Mouse (Mus musculus) heart, embryonic 13.5 days (tissue): Measurements from ENCODE around the gene Coro7. TPM values are rescaled to one million over a fixed set of nuclear protein-coding genes. Genes with fewer than 3 reads are reported as not detected.

ENCODE experiments used
- ATAC-seq: fragments of 200-750 bp; cut with Nextera tagmentation; 2 replicates; pipeline ENCODE4 v1.8.0; 2017; ENCODE audit warnings: moderate TSS enrichment; ENCODE audit not compliant: insufficient number of reproducible peaks, low FRiP score, low TSS enrichment; ENCODE audit errors: extremely low read depth
- H3K27ac ChIP-seq: fragments of 300-500 bp; sonication (generic); replicated peaks from 2 replicates; pipeline ENCODE4 v1.5.1; 2015; ENCODE audit warnings: moderate library complexity, mild to moderate bottlenecking, inconsistent platforms
- H3K27me3 ChIP-seq: fragments of 300-500 bp; sonication (generic); replicated peaks from 2 replicates; pipeline ENCODE4 v1.6.1; 2015; ENCODE audit warnings: mild to moderate bottlenecking, inconsistent platforms
- H3K36me3 ChIP-seq: fragments of 300-500 bp; sonication (generic); 2 replicates; pipeline ENCODE4 v1.6.1; 2015; ENCODE audit warnings: mild to moderate bottlenecking, inconsistent platforms
- H3K4me1 ChIP-seq: fragments of 300-500 bp; sonication (generic); 2 replicates; pipeline ENCODE4 v1.6.1; 2015; ENCODE audit warnings: inconsistent platforms
- H3K4me2 ChIP-seq: fragments of 300-500 bp; sonication (generic); 2 replicates; pipeline ENCODE4 v1.6.1; 2015; ENCODE audit warnings: inconsistent platforms, mild to moderate bottlenecking, moderate library complexity
- H3K4me3 ChIP-seq: fragments of 300-500 bp; sonication (generic); 2 replicates; pipeline ENCODE4 v1.5.1; 2015; ENCODE audit warnings: moderate library complexity, mild to moderate bottlenecking, inconsistent platforms
- H3K9ac ChIP-seq: fragments of 300-500 bp; sonication (generic); 2 replicates; pipeline ENCODE4 v1.6.1; 2015; ENCODE audit warnings: inconsistent platforms, mild to moderate bottlenecking, moderate library complexity
- H3K9me3 ChIP-seq: fragments of 300-500 bp; sonication (generic); 2 replicates; pipeline ENCODE4 v1.6.1; 2016; ENCODE audit warnings: inconsistent platforms
- WGBS: fragments of 180-500 bp; shearing (Covaris S2); methylation state at CpG from one replicate; pipeline ENCODE4 v1.1.7; 2015; ENCODE audit warnings: mixed read lengths; 5-methylcytosine and 5-hydroxymethylcytosine counted together
- polyA plus RNA-seq: library from polyadenylated mRNA; unstranded; fragments of >200 nt; fragmentation: Nextera tagmentation; extraction: Ambion mirVana; gene quantifications from 2 replicates; pipeline ENCODE4 v1.2.1, GENCODE M21; 2015

Gene Coro7
- polyA plus RNA-seq, result 15.2 and 16.9 TPM in 2 replicates

DNA sequence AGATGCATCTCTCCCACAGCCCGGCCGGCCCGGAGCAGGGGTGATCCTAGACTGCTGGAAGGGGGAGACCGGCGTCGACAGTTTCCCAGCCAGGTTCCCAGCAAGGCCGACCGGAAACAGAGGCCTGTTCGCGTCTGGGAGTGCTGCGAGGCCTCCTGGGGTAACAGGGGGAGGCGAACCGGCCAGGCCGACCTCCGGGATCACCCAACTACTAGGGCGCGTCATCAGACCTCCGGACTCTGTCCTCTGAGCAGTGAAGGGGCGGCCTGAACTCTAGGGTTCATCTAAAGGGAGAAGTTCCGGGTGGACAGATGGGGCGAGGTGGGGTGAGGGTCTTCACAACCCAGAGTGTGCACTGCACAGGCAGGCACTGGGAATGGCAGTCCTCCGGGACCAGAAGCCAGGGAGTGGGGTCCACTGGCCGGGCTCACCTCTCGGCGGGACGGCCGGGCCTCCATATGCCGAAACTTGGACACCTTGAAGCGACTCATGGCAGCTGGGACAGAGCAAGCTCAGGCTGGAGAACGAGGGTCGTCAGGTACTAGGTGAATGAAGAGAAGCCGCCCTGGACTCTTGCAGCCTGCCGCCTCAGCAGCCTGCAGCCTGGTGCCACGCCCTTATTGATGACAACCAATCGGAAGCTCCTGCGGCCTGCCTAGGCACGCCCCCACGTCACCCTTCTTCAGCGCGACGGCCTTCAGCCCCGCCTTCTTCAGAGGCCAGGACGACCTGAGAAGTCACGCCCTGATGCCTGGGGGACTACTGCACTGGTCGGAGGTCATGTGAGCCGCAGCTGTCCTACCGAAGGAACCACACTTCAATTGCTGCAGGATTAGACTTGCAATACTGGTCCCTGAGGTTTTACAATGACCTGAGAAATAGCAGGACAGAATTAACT, at the start of gene Coro7:
Gene Coro7 (minus strand): TSS at position 657 of the 898 bp plus-strand sequence.
- Histone ChIP-seq H3K4me3 (peak within 1 kb of the TSS; percentile 73), H3K9ac (peak within 1 kb of the TSS; percentile 79), H3K4me2 (peak within 1 kb of the TSS; percentile 93), H3K27ac (peak within 1 kb of the TSS; percentile 61), H3K4me1 (peaks cover 24% of the 10 kb centered on the region), H3K9me3 (no peaks in the 10 kb centered on the region), H3K36me3 (peaks cover 18% of the 10 kb centered on the region), H3K27me3 (no peaks in the 10 kb centered on the region)
- under 1% methylated on average over 47 of the region's 47 CpGs for WGBS
- peak; percentile 92 for ATAC-seq

DNA sequence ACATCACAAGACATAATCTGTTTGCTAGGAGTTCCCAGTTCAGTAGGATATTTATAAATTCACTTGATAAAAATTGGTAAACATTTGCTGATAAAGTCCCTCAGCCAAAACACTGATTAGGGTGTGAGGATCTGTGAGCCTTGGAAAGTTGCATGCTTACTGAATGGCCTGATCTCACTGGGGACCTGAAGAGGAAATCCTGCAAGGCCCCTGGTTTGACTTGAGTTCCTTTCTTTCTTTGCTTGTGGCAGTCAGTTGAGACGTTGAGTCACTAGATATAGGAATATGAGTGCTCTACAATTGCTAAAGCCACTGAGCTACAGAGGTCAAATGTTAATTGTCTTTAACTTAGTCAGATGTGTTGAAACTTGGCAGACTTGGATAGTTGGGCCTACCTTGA, 48.4 kb upstream of the Coro7 start:
- peaks cover 35% of the 10 kb centered on the region for H3K4me1 ChIP-seq
- H3K9me3 ChIP-seq, result no peaks in the 10 kb centered on the region
- no peak for ATAC-seq
- peak overlapping the region; percentile 40; the same call in 1 of the 2 replicates for H3K9ac ChIP-seq
- peak overlapping the region; percentile 50 for H3K27ac ChIP-seq
- no peaks in the 10 kb centered on the region for H3K27me3 ChIP-seq
- 48% methylated on average over 1 of the region's 1 CpGs for WGBS
- H3K4me2 ChIP-seq, result peak overlapping the region; percentile 92
- peak overlapping the region; percentile 92; the same call in 1 of the 2 replicates for H3K4me3 ChIP-seq
- 0 out of 2 replicates have a peak, but pooled peaks cover 4% of the 10 kb centered on the region for H3K36me3 ChIP-seq

- Histone ChIP-seq H3K4me3 (peak overlapping the region; percentile 92), H3K27ac (peak overlapping the region; percentile 50; the same call in 1 of the 2 replicates), H3K27me3 (no peaks in the 10 kb centered on the region), H3K9ac (peak overlapping the region; percentile 8; the same call in 1 of the 2 replicates), H3K36me3 (0 out of 2 replicates have a peak, but pooled peaks cover 4% of the 10 kb centered on the region), H3K9me3 (no peaks in the 10 kb centered on the region), H3K4me1 (peaks cover 35% of the 10 kb centered on the region), H3K4me2 (peak overlapping the region; percentile 92)
- 93% methylated on average over 1 of the region's 1 CpGs for WGBS
- no peak for ATAC-seq
These were observed 47.9 kb upstream of the Coro7 start for GRCm38 (mm10) chr16:4727526-4727925.

DNA sequence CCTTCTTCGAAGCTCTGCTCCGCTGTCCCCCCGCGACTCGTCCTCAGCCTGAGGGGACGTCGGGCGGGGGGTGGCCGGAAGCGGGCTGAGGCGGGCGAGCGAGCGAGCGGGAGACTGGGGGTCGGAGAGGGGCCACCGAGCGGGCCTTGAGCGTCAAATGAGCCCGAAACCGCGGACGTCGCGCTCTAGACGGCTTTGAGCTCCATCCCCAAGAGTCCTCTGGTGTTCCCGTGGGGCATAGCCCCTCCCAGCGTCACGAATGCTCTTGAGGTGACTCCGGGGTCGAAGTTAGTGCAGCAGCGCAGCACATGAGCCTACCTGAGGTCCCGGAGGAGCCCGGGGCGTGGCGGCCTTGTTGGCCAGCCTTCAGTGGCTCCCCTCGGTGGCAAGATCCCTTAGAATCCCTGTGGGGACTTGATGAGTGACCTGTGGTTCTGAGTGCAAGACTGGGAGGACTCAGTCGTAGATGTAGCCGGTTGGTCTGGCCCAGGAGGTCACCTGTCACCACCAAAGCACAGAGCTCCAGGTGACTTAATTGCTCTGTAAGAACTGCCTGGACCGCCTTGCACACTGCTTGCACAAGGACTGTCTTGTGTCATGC, 47.1 kb upstream of the Coro7 start:
- Histone ChIP-seq H3K36me3 (0 out of 2 replicates have a peak, but pooled peaks cover 4% of the 10 kb centered on the region), H3K9me3 (no peaks in the 10 kb centered on the region), H3K9ac (peak overlapping the region; percentile 97), H3K27ac (peak overlapping the region; percentile 94), H3K4me1 (peaks cover 35% of the 10 kb centered on the region), H3K27me3 (no peaks in the 10 kb centered on the region), H3K4me3 (peak overlapping the region; percentile 92), H3K4me2 (peak overlapping the region; percentile 92)
- WGBS, result 1% methylated on average over 40 of the region's 40 CpGs
- ATAC-seq, result peak; percentile 50

DNA sequence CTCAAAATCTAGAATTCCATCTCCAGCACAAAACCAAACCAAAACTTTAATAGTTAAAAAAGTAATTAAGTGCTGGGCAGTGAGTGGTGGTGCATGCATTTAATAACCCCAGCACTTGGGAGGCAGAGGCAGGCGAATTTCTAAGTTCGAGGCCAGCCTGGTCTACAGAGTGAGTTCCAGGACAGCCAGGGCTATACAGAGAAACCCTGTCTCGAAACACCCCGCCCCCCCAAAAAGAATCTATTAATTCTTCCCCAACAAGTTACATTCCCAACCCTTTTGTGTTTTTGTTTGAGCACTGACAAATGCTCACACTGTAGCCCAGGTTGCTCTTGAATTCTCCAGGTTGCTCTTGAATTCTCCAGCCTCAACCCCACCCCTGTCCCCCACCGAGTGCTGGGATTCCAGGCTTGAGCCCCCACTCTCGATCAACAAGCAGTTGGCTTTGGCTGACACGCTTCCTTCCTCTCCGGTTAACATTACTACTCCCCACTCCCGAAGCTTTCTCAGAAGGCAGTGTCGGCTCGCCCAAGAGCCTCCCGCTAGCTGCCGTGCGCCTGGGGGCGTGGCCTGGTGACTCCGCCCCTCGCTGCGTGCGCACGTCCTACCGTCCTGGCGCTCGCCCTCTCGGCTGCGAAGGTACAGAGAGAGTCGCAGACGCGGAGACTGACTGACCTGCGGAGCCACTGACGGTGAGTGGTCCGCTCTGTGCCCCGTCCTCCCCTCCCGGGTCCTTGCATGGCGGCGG, 46.4 kb upstream of the Coro7 start, which contains the start of gene Hmox2:
Gene Hmox2 (plus strand): TSS at position 582 of the 748 bp plus-strand sequence.
- Histone ChIP-seq H3K4me1 (peaks cover 31% of the 10 kb centered on the region), H3K4me3 (peak within 1 kb of the TSS; percentile 92), H3K4me2 (peak within 1 kb of the TSS; percentile 92), H3K9ac (peak within 1 kb of the TSS; percentile 97), H3K27me3 (no peaks in the 10 kb centered on the region), H3K36me3 (0 out of 2 replicates have a peak, but pooled peaks cover 2% of the 10 kb centered on the region), H3K27ac (peak within 1 kb of the TSS; percentile 94), H3K9me3 (no peaks in the 10 kb centered on the region)
- peak; percentile 88 for ATAC-seq
- 4% methylated on average over 35 of the region's 35 CpGs for WGBS

DNA sequence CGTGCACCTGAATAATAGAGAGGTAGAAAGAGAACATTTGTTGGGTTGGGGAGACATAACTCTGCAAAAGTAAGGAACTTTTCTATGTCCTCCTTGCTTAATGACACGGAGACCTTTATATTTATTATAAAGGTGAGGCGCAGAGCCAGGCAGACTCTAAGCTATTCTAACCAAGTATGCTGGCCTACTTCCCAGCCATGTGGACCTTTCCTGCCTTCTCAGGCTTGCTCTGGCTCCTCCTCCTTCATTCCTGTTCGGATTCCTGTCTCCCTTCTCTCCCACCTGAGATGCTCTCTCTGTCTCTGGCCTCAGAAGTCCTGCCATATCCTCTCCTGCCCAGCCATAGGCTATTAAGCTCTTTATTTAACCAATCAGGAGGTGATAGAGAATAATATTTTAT, 45.7 kb upstream of the Coro7 start:
- no peaks in the 10 kb centered on the region for H3K9me3 ChIP-seq
- no peaks in the 10 kb centered on the region for H3K27me3 ChIP-seq
- no peak for ATAC-seq
- H3K4me1 ChIP-seq, result peaks cover 27% of the 10 kb centered on the region
- no peak overlapping the region for H3K9ac ChIP-seq
- peak overlapping the region; percentile 92; the same call in 1 of the 2 replicates for H3K4me2 ChIP-seq
- WGBS, result 64% methylated on average over 4 of the region's 4 CpGs
- no peak overlapping the region for H3K27ac ChIP-seq
- H3K4me3 ChIP-seq, result no peak overlapping the region; the same call in 1 of the 2 replicates
- H3K36me3 ChIP-seq, result 0 out of 2 replicates have a peak, but pooled peaks cover 2% of the 10 kb centered on the region

- no peaks in the 10 kb centered on the region for H3K36me3 ChIP-seq
- no peaks in the 10 kb centered on the region for H3K9me3 ChIP-seq
- H3K4me2 ChIP-seq, result no peak overlapping the region
- no peak for ATAC-seq
- peaks cover 17% of the 10 kb centered on the region for H3K4me1 ChIP-seq
- H3K9ac ChIP-seq, result no peak overlapping the region
- 45% methylated on average over 3 of the region's 3 CpGs for WGBS
- no peak overlapping the region for H3K27ac ChIP-seq
- no peak overlapping the region for H3K4me3 ChIP-seq
- H3K27me3 ChIP-seq, result no peaks in the 10 kb centered on the region
These were observed 43.3 kb upstream of the Coro7 start for GRCm38 (mm10) chr16:4722915-4723209.

GRCm38 (mm10) chr16:4722128-4722914, 42.7 kb upstream of the Coro7 start:
- no peak for ATAC-seq
- H3K27ac ChIP-seq, result no peak overlapping the region

GRCm38 (mm10) chr16:4718753-4719518, 39.4 kb upstream of the Coro7 start, which contains the start of gene Nmral1:
TSS of gene Nmral1 (minus strand) at chr16:4719356.
- Histone ChIP-seq H3K9ac (peak within 1 kb of the TSS; percentile 83), H3K36me3 (peaks cover 25% of the 10 kb centered on the region), H3K27ac (peak within 1 kb of the TSS; percentile 59), H3K4me1 (peaks cover 9% of the 10 kb centered on the region), H3K4me2 (peak within 1 kb of the TSS; percentile 72), H3K9me3 (no peaks in the 10 kb centered on the region), H3K4me3 (peak within 1 kb of the TSS; percentile 74), H3K27me3 (no peaks in the 10 kb centered on the region)
- ATAC-seq, result peak; percentile 72
- 13% methylated on average over 33 of the region's 33 CpGs for WGBS

More at GRCm38 (mm10) chr16:4722128-4722914, 42.7 kb upstream of the Coro7 start:
- no peaks in the 10 kb centered on the region for H3K9me3 ChIP-seq
- H3K4me1 ChIP-seq, result peaks cover 16% of the 10 kb centered on the region
- no peaks in the 10 kb centered on the region for H3K36me3 ChIP-seq
- no peak overlapping the region for H3K4me3 ChIP-seq
- H3K27me3 ChIP-seq, result no peaks in the 10 kb centered on the region
- H3K4me2 ChIP-seq, result no peak overlapping the region
- WGBS, result 66% methylated on average over 7 of the region's 7 CpGs
- no peak overlapping the region for H3K9ac ChIP-seq

GRCm38 (mm10) chr16:4717866-4718265, 38.3 kb upstream of the Coro7 start:
- 79% methylated on average over 3 of the region's 3 CpGs for WGBS
- peak overlapping the region; percentile 83 for H3K9ac ChIP-seq
- H3K9me3 ChIP-seq, result no peaks in the 10 kb centered on the region
- H3K27ac ChIP-seq, result no peak overlapping the region
- H3K4me2 ChIP-seq, result peak overlapping the region; percentile 72
- H3K36me3 ChIP-seq, result peaks cover 29% of the 10 kb centered on the region
- H3K4me1 ChIP-seq, result peaks cover 9% of the 10 kb centered on the region
- peak overlapping the region; percentile 74 for H3K4me3 ChIP-seq
- no peaks in the 10 kb centered on the region for H3K27me3 ChIP-seq
- ATAC-seq, result no peak
